Mouse (Mus musculus): ENCODE results near the gene Cd99l2. TPM values are rescaled to one million over a fixed set of nuclear protein-coding genes. Genes with fewer than 3 reads are reported as not detected.
"Not testable (repeated sequence)": the region's sequence is repeated elsewhere in the genome, so short reads cannot be mapped to it uniquely, and the experiment has no call there.

Cd99l2 gene
- polyA plus RNA-seq, 1 experiment from 2014 or later = 22.1 TPM

DNA sequence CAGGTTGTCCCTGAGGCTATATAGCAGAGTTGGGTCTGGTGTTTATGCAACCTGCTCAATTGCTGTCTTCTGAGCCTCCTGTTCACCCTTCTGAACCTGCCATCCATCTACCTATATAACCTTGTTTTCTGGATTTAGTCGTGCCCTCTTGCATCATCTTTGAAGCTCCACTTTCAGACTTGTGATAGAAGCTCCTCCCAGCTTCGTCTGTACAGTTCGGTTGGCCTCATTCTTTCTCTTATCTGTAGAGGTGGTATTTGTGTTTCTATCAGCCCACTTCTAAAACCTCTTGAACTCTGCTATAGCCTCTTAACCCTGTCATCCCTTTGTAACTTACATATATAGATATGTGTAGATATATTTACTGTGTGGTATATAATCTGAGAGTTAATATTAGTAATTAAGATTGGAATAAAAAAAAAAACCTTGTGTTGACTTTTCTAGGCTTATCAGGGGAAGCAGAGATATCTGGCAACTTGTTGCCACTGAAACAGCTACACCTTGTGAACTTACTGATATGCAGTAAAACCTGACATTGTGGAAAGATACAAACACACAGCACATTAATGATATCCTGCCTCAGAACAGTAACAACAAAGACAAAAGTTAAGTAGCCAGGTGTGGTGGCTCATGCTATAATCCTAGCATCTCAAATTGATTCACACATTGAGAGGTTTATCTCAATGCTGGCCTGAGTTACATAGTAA, 33.1 kb upstream of the Cd99l2 start:
- Histone ChIP-seq H3K27me3 (ENCODE audit: control insufficient read depth, insufficient read depth, low read length) (no peaks in the 10 kb centered on the region), H3K4me1 (ENCODE audit: control insufficient read depth, insufficient read depth, low read length) (no peaks in the 10 kb centered on the region), H3K27ac (replicated peaks; ENCODE audit: low read depth, low read length) (no peak overlapping the region), H3K9ac (ENCODE audit: low read length) (no peak overlapping the region), H3K4me3 (ENCODE audit: low read depth, low read length) (no peak overlapping the region), H3K4me2 (ENCODE audit: low read depth, severe bottlenecking) (no peak overlapping the region), H3K9me3 (ENCODE audit: control insufficient read depth, low read length) (no peaks in the 10 kb centered on the region), H3K36me3 (ENCODE audit: control insufficient read depth, insufficient read depth, low read length) (no peaks in the 10 kb centered on the region)
- ATAC-seq (ENCODE audit: insufficient number of reproducible peaks, low FRiP score, low TSS enrichment, low read depth) (no peak), DNase-seq (ENCODE audit: low spot score) (no peak)
- WGBS = 65% methylated on average over 3 of the region's 3 CpGs

DNA sequence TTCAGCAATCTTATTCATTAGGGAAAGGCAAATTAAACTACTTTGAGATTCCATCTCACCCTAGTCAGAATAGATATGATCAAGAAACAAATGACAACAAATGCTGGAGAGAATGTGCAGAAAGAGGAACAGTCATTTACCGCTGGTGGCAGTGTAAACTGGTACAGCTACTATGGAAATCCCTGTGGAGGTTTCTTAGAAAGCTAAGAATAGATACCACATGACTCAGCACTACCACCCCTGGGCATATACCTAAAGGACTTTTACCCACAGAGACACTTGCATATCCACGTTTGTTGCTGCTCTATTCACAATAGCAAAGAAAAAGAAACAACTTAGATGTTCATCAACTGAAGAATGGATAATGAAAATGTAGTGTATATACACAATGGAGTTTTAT, 31.7 kb upstream of the Cd99l2 start:
- H3K36me3 ChIP-seq (ENCODE audit: control insufficient read depth, insufficient read depth, low read length) = no peaks in the 10 kb centered on the region
- H3K4me2 ChIP-seq (ENCODE audit: low read depth, severe bottlenecking) = no peak overlapping the region
- ATAC-seq (ENCODE audit: insufficient number of reproducible peaks, low FRiP score, low TSS enrichment, low read depth) = no peak
- no peak for DNase-seq (ENCODE audit: low spot score)
- no peak overlapping the region for H3K27ac ChIP-seq (replicated peaks; ENCODE audit: low read depth, low read length)
- H3K9ac ChIP-seq (ENCODE audit: low read length) = no peak overlapping the region
- no peak overlapping the region for H3K4me3 ChIP-seq (ENCODE audit: low read depth, low read length)
- H3K27me3 ChIP-seq (ENCODE audit: control insufficient read depth, insufficient read depth, low read length) = no peaks in the 10 kb centered on the region
- H3K9me3 ChIP-seq (ENCODE audit: control insufficient read depth, low read length) = no peaks in the 10 kb centered on the region
- WGBS = 80% methylated on average over 2 of the region's 2 CpGs
- no peaks in the 10 kb centered on the region for H3K4me1 ChIP-seq (ENCODE audit: control insufficient read depth, insufficient read depth, low read length)

DNA sequence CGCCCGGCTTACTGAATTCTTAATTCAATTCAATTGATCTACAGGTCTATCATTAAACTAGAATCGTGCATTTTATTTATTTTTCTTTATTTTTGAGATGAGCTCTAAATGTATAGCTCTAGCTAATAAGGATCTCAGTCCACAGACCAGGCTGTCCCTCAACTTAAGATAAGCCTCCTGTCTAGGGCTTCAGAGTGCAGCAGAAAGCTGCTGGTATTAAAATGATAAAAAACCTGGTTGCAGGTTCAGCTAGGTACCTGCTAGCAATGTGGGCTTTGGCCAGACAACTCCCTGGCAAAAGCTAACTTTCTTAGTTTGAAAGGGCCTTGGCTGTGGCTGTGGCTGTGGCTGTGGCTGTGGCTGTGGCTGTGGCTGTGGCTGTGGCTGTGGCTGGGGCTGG, 30.2 kb upstream of the Cd99l2 start:
- Histone ChIP-seq H3K27ac (replicated peaks; ENCODE audit: low read depth, low read length) (no peak overlapping the region), H3K36me3 (ENCODE audit: control insufficient read depth, insufficient read depth, low read length) (no peaks in the 10 kb centered on the region), H3K4me3 (ENCODE audit: low read depth, low read length) (no peak overlapping the region), H3K27me3 (ENCODE audit: control insufficient read depth, insufficient read depth, low read length) (no peaks in the 10 kb centered on the region), H3K9me3 (ENCODE audit: control insufficient read depth, low read length) (no peaks in the 10 kb centered on the region), H3K4me1 (ENCODE audit: control insufficient read depth, insufficient read depth, low read length) (no peaks in the 10 kb centered on the region), H3K4me2 (ENCODE audit: low read depth, severe bottlenecking) (no peak overlapping the region), H3K9ac (ENCODE audit: low read length) (no peak overlapping the region)
- 89% methylated on average over 3 of the region's 3 CpGs for WGBS
- ATAC-seq (ENCODE audit: insufficient number of reproducible peaks, low FRiP score, low TSS enrichment, low read depth) (no peak), DNase-seq (ENCODE audit: low spot score) (no peak)

DNA sequence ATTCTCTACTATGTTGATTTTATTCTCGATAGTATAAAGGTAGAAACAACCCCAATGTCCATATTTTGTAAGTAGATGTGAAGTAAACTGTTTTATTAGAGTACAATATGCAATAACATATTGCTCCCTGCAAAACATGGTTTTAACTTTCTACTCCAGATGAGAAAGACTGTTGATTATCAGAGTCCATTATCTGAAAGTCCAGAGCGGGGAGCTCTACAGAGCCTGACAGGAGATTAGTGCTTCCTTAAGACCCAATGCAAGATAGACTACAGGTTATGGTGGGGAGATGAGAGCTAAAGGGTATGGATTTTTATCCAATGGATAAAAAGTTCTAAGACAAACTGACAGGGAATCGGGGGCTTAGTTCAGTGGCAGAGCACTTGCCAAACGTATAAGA, 26.6 kb upstream of the Cd99l2 start:
- DNase-seq (ENCODE audit: low spot score) (no peak), ATAC-seq (ENCODE audit: insufficient number of reproducible peaks, low FRiP score, low TSS enrichment, low read depth) (no peak)
- no peaks in the 10 kb centered on the region for H3K27me3 ChIP-seq (ENCODE audit: control insufficient read depth, insufficient read depth, low read length)
- no peak overlapping the region for H3K27ac ChIP-seq (replicated peaks; ENCODE audit: low read depth, low read length)
- no peaks in the 10 kb centered on the region for H3K36me3 ChIP-seq (ENCODE audit: control insufficient read depth, insufficient read depth, low read length)
- no peak overlapping the region for H3K4me2 ChIP-seq (ENCODE audit: low read depth, severe bottlenecking)
- WGBS = 87% methylated on average over 4 of the region's 4 CpGs
- no peaks in the 10 kb centered on the region for H3K9me3 ChIP-seq (ENCODE audit: control insufficient read depth, low read length)
- H3K4me1 ChIP-seq (ENCODE audit: control insufficient read depth, insufficient read depth, low read length) = no peaks in the 10 kb centered on the region
- no peak overlapping the region for H3K9ac ChIP-seq (ENCODE audit: low read length)
- no peak overlapping the region for H3K4me3 ChIP-seq (ENCODE audit: low read depth, low read length)

DNA sequence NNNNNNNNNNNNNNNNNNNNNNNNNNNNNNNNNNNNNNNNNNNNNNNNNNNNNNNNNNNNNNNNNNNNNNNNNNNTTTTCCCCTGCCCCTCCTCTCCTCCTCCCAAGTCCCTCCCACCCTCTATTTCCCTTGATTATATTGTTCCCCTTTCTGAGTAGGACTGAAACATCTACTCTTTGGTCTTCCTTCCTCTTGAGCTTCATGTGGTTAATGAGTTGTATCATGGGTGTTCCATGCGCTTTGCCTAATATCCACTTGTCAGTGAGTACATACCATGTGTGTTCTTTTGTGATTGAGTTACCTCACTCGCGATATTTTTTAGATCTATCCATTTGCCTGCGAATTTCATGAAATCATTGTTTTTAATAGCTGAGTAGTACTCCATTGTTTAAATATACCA, 13.9 kb upstream of the Cd99l2 start:
- ATAC-seq (ENCODE audit: insufficient number of reproducible peaks, low FRiP score, low TSS enrichment, low read depth); H3K27me3 ChIP-seq (ENCODE audit: control insufficient read depth, insufficient read depth, low read length): not testable (repeated sequence)

DNA sequence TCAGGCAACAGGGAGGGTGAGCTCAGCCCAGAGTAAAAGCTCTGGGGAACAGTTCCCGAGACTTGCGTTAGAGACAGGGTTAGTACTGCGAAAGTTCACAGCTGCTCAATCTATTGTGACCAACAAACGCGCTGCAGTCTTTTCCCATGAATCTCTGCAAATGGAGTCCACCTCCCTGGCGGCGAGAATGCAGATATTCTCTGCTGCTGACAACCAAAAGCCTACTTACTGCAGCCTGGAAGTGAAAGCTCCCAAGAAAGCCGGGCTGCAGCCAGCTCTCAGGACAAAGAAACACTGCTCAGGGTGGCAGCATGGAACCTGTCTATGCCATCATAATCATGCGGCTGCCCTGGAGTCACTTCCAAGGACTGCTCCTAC, 619 bp upstream of the Cd99l2 start:
- 22% methylated on average over 9 of the region's 9 CpGs for WGBS
- H3K27me3 ChIP-seq (ENCODE audit: control insufficient read depth, insufficient read depth, low read length) = no peaks in the 10 kb centered on the region
- peak overlapping the region; percentile 55 for H3K9ac ChIP-seq (ENCODE audit: low read length)
- no peak; the same call in 1 of the 2 replicates for ATAC-seq (ENCODE audit: insufficient number of reproducible peaks, low FRiP score, low TSS enrichment, low read depth)
- no peaks in the 10 kb centered on the region for H3K9me3 ChIP-seq (ENCODE audit: control insufficient read depth, low read length)
- H3K36me3 ChIP-seq (ENCODE audit: control insufficient read depth, insufficient read depth, low read length) = no peaks in the 10 kb centered on the region
- H3K4me2 ChIP-seq (ENCODE audit: low read depth, severe bottlenecking) = peak overlapping the region; percentile 56
- peak overlapping the region; percentile 46 for H3K4me3 ChIP-seq (ENCODE audit: low read depth, low read length)
- peak; percentile 47 for DNase-seq (ENCODE audit: low spot score)
- H3K4me1 ChIP-seq (ENCODE audit: control insufficient read depth, insufficient read depth, low read length) = no peaks in the 10 kb centered on the region
- H3K27ac ChIP-seq (replicated peaks; ENCODE audit: low read depth, low read length) = peak overlapping the region; percentile 76

More for the DNA sequence above, 13.9 kb upstream of the Cd99l2 start:
- H3K27ac ChIP-seq (replicated peaks; ENCODE audit: low read depth, low read length); H3K9me3 ChIP-seq (ENCODE audit: control insufficient read depth, low read length); H3K4me3 ChIP-seq (ENCODE audit: low read depth, low read length); H3K4me1 ChIP-seq (ENCODE audit: control insufficient read depth, insufficient read depth, low read length); H3K4me2 ChIP-seq (ENCODE audit: low read depth, severe bottlenecking); H3K9ac ChIP-seq (ENCODE audit: low read length); DNase-seq (ENCODE audit: low spot score); H3K36me3 ChIP-seq (ENCODE audit: control insufficient read depth, insufficient read depth, low read length): not testable (repeated sequence)
- 88% methylated on average over 4 of the region's 4 CpGs for WGBS

DNA sequence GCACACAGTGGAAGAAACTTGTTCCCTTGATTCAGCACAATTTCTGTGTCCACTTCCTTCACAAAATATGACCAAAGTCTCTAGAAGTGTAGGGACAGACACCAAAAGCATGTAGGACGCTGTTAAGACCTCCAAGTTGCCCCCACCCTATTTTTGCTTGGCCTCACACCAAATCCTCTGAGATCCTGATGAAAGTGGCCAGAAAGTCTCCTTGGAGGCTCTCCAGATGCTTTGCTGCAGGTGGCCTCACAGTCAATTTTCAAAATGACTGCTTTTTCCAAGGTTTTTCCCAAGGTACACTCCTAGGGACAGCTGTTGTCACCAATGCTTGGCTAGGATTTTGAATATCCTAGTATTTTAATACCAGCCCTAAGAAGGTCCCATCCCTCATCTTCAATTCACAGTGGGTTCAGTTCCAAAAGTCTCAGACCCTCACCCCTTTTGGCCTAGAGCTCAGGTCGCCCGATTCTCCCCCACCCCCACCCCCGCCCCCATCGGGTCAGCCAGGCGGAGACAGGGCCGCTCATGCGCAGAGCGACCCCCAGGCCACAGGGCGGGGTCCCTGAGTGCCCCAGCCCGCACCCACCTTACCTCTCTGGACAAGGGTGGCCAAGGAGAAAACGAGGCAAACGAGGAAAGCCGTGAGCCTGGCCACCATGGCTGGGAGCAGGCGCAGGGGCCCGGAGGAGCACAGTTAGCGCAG, 567 bp downstream of the Cd99l2 start:
- Histone ChIP-seq H3K27ac (replicated peaks; ENCODE audit: low read depth, low read length) (peak overlapping the region; percentile 76; the same call in 1 of the 2 replicates), H3K4me1 (ENCODE audit: control insufficient read depth, insufficient read depth, low read length) (no peaks in the 10 kb centered on the region), H3K4me2 (ENCODE audit: low read depth, severe bottlenecking) (peak overlapping the region; percentile 56), H3K9ac (ENCODE audit: low read length) (peak overlapping the region; percentile 52), H3K27me3 (ENCODE audit: control insufficient read depth, insufficient read depth, low read length) (no peaks in the 10 kb centered on the region), H3K36me3 (ENCODE audit: control insufficient read depth, insufficient read depth, low read length) (no peaks in the 10 kb centered on the region), H3K4me3 (ENCODE audit: low read depth, low read length) (peak overlapping the region; percentile 46), H3K9me3 (ENCODE audit: control insufficient read depth, low read length) (no peaks in the 10 kb centered on the region)
- DNase-seq (ENCODE audit: low spot score) = no peak
- 24% methylated on average over 14 of the region's 17 CpGs for WGBS
- ATAC-seq (ENCODE audit: insufficient number of reproducible peaks, low FRiP score, low TSS enrichment, low read depth) = peak; percentile 86; the same call in 1 of the 2 replicates

DNA sequence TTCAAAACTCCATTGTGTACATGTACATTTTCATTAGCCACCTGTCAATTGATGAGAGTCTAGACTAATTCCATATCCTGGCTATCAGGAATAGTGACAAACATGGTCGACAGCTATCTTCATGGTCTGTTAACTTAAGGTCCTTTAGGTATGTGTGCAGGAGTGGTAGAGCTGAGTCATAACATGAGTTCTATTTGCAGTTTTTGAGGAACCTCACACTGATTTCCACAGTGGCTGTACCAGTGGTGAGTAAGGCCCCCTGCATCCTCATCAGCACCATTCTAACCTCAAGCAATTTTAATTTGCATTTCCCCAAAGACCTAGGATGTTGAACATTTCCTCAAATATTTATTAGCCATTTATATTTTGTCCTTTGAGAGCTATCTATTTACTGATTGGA, 3.3 kb downstream of the Cd99l2 start:
- no peaks in the 10 kb centered on the region for H3K4me1 ChIP-seq (ENCODE audit: control insufficient read depth, insufficient read depth, low read length)
- no peak overlapping the region for H3K4me3 ChIP-seq (ENCODE audit: low read depth, low read length)
- H3K4me2 ChIP-seq (ENCODE audit: low read depth, severe bottlenecking) = no peak overlapping the region
- no peak for ATAC-seq (ENCODE audit: insufficient number of reproducible peaks, low FRiP score, low TSS enrichment, low read depth)
- no peak for DNase-seq (ENCODE audit: low spot score)
- H3K9ac ChIP-seq (ENCODE audit: low read length) = no peak overlapping the region
- no peaks in the 10 kb centered on the region for H3K36me3 ChIP-seq (ENCODE audit: control insufficient read depth, insufficient read depth, low read length)
- no peaks in the 10 kb centered on the region for H3K9me3 ChIP-seq (ENCODE audit: control insufficient read depth, low read length)
- H3K27ac ChIP-seq (replicated peaks; ENCODE audit: low read depth, low read length) = no peak overlapping the region
- no peaks in the 10 kb centered on the region for H3K27me3 ChIP-seq (ENCODE audit: control insufficient read depth, insufficient read depth, low read length)
- WGBS = 84% methylated on average over 1 of the region's 1 CpGs
